Mouse (Mus musculus) erythroblast, adult 5-6 weeks (primary cell): ENCODE data around the gene Rtkn2. TPM values are rescaled to one million over a fixed set of nuclear protein-coding genes. Genes with fewer than 3 reads are reported as not detected.
"Not testable (repeated sequence)": the region's sequence is repeated elsewhere in the genome, so short reads cannot be mapped to it uniquely, and the experiment has no call there.

ENCODE experiments used
- ATAC-seq: replicated peaks from 2 replicates; pipeline ENCODE4 v1.8.0; 2016; ENCODE audit warnings: moderate number of reproducible peaks, mild to moderate bottlenecking, moderate TSS enrichment, inconsistent platforms; ENCODE audit not compliant: poor library complexity, low FRiP score, severe bottlenecking
- total RNA-seq, 2 experiments: library from RNA; stranded (forward) in 1 of 2; stranded (reverse) in 1 of 2; fragments of 150-400 nt in 1 of 2; fragments of 200-764, 138-1000 nt in 1 of 2; gene quantifications; 2 replicates each; pipeline versions ENCODE4 v1.2.3 to v1.2.4; 2015 to 2017; ENCODE audit warnings: low replicate concordance in 2 of 2

The Rtkn2 gene
- total RNA-seq, 2 experiments from 2014 or later, result 1.3 to 3.6 TPM

DNA sequence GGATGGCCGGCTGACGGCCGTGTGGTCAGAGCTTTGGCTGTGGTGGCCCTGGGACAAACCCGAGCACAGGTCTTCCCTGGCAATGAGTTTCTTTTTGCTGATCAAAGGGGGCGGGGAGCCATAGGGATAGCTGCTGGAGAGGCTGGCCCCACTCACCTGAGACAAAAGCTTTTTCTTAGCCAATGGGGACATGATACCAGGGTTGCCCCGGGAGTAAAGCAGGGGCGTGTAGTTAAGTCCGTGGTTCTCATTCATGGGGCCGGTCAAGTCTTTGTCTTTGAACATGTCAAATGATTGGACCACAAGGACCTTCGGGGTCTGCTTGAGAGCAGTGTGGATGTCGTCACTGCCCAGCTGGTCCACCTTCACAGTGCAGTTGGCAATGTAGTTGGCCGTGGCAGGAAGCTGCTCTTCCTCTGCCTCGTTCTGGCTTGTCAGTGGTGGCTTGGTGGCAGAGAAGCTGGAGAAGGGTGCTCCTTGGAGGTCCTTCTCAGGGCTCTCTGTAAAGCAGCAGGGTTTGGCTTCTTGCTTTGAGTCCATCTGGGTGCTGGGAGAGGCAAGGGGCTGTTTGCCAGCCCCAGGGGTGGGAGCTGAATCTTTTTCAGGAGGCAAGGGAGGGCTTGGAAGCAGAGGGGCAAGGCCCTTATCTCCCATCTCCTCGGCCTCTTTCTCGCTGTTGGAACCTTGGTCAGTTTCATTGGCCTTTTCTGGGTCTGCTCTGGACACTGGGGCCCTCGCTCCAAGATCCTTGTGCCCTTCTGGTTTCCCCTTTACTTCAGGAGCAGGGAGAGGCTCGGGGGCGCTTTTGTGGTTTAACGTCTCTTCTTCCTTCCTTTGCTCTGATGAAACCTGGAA is 118.7 kb downstream of the Rtkn2 start:
- ATAC-seq, result no peak

DNA sequence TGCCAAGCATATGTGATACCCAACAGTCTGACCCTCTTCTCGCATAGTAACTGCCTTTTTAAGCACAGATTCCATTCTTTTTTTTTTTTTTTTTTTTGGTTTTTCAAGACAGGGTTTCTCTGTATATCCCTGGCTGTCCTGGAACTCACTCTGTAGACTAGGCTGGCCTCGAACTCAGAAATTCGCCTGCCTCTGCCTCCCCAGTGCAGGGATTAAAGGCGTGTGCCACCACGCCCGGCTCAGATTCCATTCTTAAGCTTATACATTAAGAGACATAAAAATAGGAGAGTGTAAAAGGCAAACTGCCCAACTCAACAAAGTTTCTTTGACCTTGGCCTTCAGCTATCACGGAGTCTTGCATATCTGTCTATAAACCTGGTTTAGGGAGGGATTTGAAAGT is 120.4 kb downstream of the Rtkn2 start:
- not testable (repeated sequence) for ATAC-seq

- no peak for ATAC-seq
Measured at GRCm38 (mm10) chr10:68100506-68100905, 121.1 kb downstream of the Rtkn2 start.

DNA sequence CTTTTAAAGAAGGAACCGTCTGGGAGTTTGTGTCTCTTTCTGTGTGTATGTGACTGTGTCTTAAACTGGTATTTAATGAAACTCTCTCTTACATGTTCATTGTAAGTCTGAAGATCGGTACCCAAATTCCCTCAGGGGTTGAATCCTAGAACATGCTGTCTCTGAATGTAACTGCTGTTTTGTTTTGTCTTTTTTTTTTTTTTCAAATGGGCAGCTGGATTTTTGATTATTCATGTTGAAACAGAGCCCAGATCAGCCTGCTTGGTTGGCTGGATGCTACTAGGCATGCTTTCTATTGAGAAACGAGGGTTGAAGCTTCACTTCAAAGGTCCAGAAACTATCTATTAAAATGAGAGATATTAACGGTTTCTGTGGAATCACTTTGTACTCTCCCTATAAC is 121.9 kb downstream of the Rtkn2 start:
- no peak for ATAC-seq

DNA sequence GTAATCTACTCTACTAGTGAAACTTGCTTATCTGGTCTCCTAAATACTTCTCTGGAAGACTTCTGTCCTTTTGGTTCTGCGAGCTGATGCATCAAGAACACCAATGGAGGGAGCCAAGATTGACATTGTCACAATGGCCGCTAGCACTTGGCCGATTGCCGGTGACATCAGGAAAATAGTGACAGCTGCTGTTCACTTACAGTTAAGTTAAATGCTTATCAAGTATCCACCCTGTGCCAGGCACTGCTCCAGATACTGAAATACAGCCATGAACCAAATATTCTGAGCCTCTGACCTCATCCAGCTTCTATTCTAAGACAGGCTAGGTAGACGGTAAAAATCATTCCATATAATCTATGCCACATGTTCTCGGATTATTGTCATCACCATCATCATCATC is 123.2 kb downstream of the Rtkn2 start:
- peak; percentile 56 for ATAC-seq

DNA sequence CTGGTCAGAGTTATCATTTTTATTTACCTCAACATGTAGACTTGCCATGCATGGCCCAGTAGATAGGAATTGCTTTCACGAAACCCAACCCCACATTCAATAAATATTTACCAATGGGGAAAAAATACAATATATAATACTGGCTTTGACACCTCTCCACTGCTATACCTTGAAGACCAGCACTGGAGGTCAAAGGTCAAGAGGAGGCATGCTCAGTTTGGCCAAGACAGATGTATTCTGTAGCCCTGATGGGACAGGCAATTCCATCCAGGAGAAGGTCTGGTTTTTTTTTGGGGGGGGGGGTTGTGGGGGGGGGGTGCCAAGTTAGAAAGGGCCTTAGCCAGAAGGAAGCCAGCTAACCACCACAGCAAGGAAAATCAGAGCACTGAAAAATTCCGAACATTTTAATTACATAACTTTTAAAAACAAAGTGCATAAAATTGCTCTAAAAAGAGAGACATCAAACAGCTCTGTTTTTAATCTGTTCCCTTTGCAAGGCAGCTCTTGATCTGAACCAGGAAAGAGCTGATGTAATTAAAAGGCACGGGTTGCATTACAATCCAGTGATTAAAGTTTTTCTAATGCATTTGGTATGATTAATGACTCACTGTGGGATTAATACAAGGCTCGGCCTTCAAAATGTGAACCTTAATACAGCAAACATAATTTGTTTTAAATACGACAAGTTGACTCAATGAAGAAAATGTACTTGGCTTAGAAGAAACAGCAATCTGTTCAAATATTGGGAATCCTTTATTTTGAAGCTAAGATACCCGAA is 123.9 kb downstream of the Rtkn2 start:
- ATAC-seq, result peak; percentile 34

DNA sequence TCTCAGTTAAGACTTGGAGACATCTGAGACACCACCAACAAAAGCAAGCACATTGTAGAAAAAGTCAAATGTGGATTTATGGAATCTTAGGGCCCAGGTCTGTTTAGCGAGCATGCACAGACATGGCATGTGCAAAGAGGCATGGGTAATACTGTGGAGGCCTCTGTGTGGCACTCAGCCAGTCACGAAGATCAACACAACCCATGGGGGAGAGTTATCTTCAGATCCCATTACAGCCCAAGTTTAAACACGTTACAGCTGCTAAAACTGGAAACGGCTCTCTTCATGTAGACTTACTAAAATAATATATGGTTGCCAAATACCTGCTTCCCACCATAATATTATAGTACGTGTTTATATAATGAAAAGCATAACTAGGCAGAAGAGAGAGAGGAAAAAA is 124.6 kb downstream of the Rtkn2 start:
- ATAC-seq, result peak; percentile 74

DNA sequence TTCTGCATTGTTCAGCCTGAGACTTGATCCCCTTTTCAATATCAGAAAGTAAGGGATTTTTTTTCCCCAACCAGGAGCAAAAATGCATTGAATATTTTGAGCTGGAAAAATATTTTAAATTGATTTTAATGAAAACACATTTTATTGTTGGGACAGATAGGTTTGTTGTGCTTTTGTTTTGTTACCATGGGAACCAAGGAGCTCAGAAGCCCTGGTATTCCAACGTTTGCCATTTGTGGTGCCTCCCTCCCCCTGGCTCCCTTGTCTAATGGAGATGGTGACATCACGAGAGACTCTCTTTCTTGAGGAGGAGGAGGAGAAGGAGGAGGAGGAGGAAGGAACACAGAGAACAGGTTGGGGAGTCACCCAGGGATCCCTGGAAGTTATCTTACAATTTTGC is 125.1 kb downstream of the Rtkn2 start:
- no peak; the same call in 1 of the 2 replicates for ATAC-seq

DNA sequence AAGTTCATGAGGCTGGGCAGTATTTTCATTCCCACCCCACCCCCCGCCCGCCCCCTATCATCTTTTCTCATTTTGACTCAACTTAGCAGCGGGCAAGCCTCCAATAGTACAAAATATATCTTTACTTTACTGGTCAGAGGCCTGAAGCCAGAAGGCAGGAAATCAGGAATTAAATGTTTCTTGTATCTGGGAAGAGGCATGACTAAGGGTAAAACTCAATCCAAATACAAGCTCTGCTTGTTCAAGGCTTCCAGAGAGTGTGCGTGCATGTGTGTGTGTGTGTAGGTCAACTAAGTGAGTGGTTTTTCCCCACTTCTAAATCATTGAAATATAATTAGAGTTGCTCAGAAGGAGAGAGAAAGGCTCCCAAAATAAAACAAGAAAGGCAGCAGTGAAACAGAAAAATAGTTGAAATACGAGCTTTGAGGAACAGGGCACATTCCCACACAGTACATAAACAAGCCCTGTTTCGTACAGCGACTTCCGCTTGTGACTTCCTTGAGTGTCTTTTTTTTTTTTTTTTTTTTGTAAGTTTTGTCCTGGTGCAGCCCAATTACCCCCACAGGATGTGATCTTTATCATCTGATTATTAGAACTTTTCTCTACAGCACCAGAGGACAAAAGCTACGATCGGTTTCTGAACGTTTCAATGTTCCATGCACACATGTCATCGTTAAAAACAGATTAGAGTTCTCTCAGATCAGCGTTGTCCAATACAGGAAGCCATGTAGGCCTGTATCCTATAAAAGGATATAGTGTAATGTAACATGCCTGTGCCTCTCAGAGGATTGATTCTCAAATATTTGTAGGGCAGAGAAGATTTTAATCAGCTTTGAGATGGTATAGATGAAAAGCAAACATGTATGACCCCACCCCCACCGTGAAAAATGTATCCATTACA is 125.8 kb downstream of the Rtkn2 start:
- no peak for ATAC-seq

- ATAC-seq, result no peak
Measured at GRCm38 (mm10) chr10:68106351-68106950, 127.1 kb downstream of the Rtkn2 start.

- no peak for ATAC-seq
Measured at GRCm38 (mm10) chr10:68107716-68108115, 128.3 kb downstream of the Rtkn2 start.

Other genes with a start within 250 kb of the Rtkn2 start
- not detected in 2 replicates for gene Zfp365, start 66.9 kb upstream of the Rtkn2 start, total RNA-seq (2015; ENCODE audit: low replicate concordance)
- gene Zfp365, start 66.9 kb upstream of the Rtkn2 start, total RNA-seq (2017; ENCODE audit: low replicate concordance), result not detected in 2 replicates